Mouse (Mus musculus): ENCODE results near the gene Ppp3cb.

GRCm38 (mm10) chr14:20502966-20503365 lies 43.4 kb downstream of the Ppp3cb start:
- TF ChIP-seq E2F4 (IDR thresholded peaks at IDR 0.05; ENCODE audit: borderline replicate concordance, low read depth, low read length): no peak
- no peak for TF ChIP-seq TAL1 (IDR thresholded peaks at IDR 0.05; ENCODE audit: low read length)
- no peak for TF ChIP-seq EP300 (IDR thresholded peaks at IDR 0.05; ENCODE audit: low read depth in 1 of 2, low read length in 2 of 2)
- TF ChIP-seq NELFE (IDR thresholded peaks at IDR 0.05; ENCODE audit: low read depth, low read length): no peak
- TF ChIP-seq JUND (IDR thresholded peaks at IDR 0.05; ENCODE audit: low read depth, low read length): no peak
- TF ChIP-seq CTCF (IDR thresholded peaks at IDR 0.05 in 2 of 3, conservative IDR thresholded peaks at IDR 0.05 in 1 of 3; ENCODE audit: control insufficient read depth in 1 of 3, insufficient read depth in 1 of 3, low read depth in 2 of 3, low read length in 3 of 3, poor library complexity in 1 of 3, severe bottlenecking in 1 of 3): no peak
- no peak for TF ChIP-seq CHD2 (IDR thresholded peaks at IDR 0.05; ENCODE audit: low read length)
- no peak for TF ChIP-seq KAT2A (conservative IDR thresholded peaks at IDR 0.05; ENCODE audit: low read depth, low read length)
- TF ChIP-seq USF1 (IDR thresholded peaks at IDR 0.05; ENCODE audit: low read depth, low read length): no peak
- TF ChIP-seq TCF12 (IDR thresholded peaks at IDR 0.05; ENCODE audit: low read depth, low read length): no peak
- no peak for TF ChIP-seq USF2 (IDR thresholded peaks at IDR 0.05; ENCODE audit: borderline replicate concordance in 1 of 2, insufficient read depth in 1 of 2, low read depth in 1 of 2, low read length in 2 of 2)
- TF ChIP-seq MAX (IDR thresholded peaks at IDR 0.05; ENCODE audit: low read length): no peak
- no peak for TF ChIP-seq CHD1 (IDR thresholded peaks at IDR 0.05; ENCODE audit: low read depth, low read length)
- no peak for TF ChIP-seq POLR2A (IDR thresholded peaks at IDR 0.05; ENCODE audit: control insufficient read depth in 1 of 2, insufficient read depth in 1 of 2, low read depth in 1 of 2, low read length in 2 of 2, poor library complexity in 1 of 2)

Data from MEL (cell line).